Mouse (Mus musculus) CD4-positive helper T cell, adult 2 months (primary cell): ENCODE results near the gene Tec.
A peak's percentile ranks its signal among the peaks of the same experiment; 100 is the strongest.

Experiments
- DNase-seq: peaks from one replicate; pipeline ENCODE4 v3.0.0-alpha.2; 2012; ENCODE audit warnings: low read depth, missing footprints, low spot score

The Tec gene

GRCm38 (mm10) chr5:72736868-72737267 is 131.4 kb downstream of the Tec start:
- DNase-seq: no peak

- no peak for DNase-seq
Observed at GRCm38 (mm10) chr5:72736437-72736836, 131.8 kb downstream of the Tec start.

GRCm38 (mm10) chr5:72735763-72736162 is 132.5 kb downstream of the Tec start:
- no peak for DNase-seq

- no peak for DNase-seq
Observed at GRCm38 (mm10) chr5:72732885-72733284, 135.4 kb downstream of the Tec start.

GRCm38 (mm10) chr5:72725404-72725803 is 142.9 kb downstream of the Tec start:
- no peak for DNase-seq

- no peak for DNase-seq
Observed at GRCm38 (mm10) chr5:72723429-72723828, 144.9 kb downstream of the Tec start.

- peak; percentile 36 for DNase-seq
Observed at GRCm38 (mm10) chr5:72720587-72720986, 147.7 kb downstream of the Tec start.

- DNase-seq: peak; percentile 67
Observed at GRCm38 (mm10) chr5:72710572-72711278, 157.6 kb downstream of the Tec start.

GRCm38 (mm10) chr5:72709976-72710375 is 158.3 kb downstream of the Tec start:
- no peak for DNase-seq

- DNase-seq: no peak
Observed at GRCm38 (mm10) chr5:72709451-72709850, 158.8 kb downstream of the Tec start.

GRCm38 (mm10) chr5:72706722-72707121 is 161.6 kb downstream of the Tec start:
- DNase-seq: no peak

GRCm38 (mm10) chr5:72706095-72706494 is 162.2 kb downstream of the Tec start:
- DNase-seq: no peak
